Mouse (Mus musculus): Measurements from ENCODE around the gene Oaf. TPM values are rescaled to one million over a fixed set of nuclear protein-coding genes. Genes with fewer than 3 reads are reported as not detected.

The Oaf gene
- polyA plus RNA-seq, 1 experiment from 2014 or later: 4.1 TPM

DNA sequence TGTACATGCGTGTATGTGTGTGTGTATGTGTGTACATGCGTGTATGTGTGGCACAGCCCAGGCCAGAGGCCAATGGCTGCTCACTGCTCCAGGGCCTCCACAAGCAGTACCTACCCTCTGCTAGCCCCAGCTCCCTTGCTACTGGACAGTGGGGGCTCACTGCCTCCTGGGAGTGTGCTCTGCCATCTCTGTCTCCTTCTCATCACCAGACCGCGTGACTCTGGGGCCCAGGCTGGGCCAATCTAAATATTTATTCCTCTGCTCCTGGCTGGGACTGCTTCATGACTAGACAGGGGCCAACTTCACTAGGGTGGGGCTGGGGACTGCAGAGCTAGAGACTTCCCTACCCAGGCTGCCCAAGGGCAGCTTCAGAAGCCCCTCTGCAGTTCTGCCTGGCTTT lies 7.9 kb downstream of the Oaf start:
- H3K36me3 ChIP-seq (ENCODE audit: control insufficient read depth, insufficient read depth, low read length): no peaks in the 10 kb centered on the region
- ATAC-seq: peak; percentile 56; the same call in 1 of the 2 replicates
- H3K27ac ChIP-seq (ENCODE audit: low read depth, low read length): no peak overlapping the region
- no peak overlapping the region for H3K9ac ChIP-seq (ENCODE audit: low read depth, low read length)
- no peaks in the 10 kb centered on the region for H3K27me3 ChIP-seq (replicated peaks; ENCODE audit: control insufficient read depth, insufficient read depth, low read length)
- WGBS: 72% methylated on average over 4 of the region's 4 CpGs
- H3K4me3 ChIP-seq (ENCODE audit: low read length): no peak overlapping the region
- H3K4me2 ChIP-seq (ENCODE audit: low read length): no peak overlapping the region
- H3K4me1 ChIP-seq (ENCODE audit: control insufficient read depth, insufficient read depth, low read depth, low read length): no peaks in the 10 kb centered on the region
- no peaks in the 10 kb centered on the region for H3K9me3 ChIP-seq (ENCODE audit: control insufficient read depth, low read length)

DNA sequence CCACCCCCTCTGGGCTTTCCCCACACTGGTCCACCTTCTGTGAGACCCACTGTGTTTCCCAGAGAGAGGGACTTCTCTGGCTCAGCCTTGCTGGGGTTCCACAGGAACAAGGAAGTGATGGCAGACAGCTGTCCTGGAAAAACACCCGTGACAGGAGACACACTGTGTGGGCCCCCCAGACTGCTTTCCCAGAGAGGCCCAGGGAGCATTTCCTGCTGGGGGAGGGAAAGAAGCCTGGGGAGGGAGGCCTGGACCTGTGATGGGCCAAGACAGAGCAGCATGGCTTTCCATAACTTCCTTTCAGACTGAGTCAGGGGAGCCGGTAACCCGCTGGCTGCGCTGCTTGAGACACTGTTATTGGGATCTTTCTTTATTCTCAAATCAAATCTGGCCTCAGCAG lies 8.8 kb downstream of the Oaf start:
- no peaks in the 10 kb centered on the region for H3K9me3 ChIP-seq (ENCODE audit: control insufficient read depth, low read length)
- no peaks in the 10 kb centered on the region for H3K27me3 ChIP-seq (replicated peaks; ENCODE audit: control insufficient read depth, insufficient read depth, low read length)
- ATAC-seq: no peak
- WGBS: 59% methylated on average over 4 of the region's 4 CpGs
- no peak overlapping the region for H3K4me3 ChIP-seq (ENCODE audit: low read length)
- H3K4me1 ChIP-seq (ENCODE audit: control insufficient read depth, insufficient read depth, low read depth, low read length): no peaks in the 10 kb centered on the region
- H3K4me2 ChIP-seq (ENCODE audit: low read length): no peak overlapping the region
- no peak overlapping the region for H3K27ac ChIP-seq (ENCODE audit: low read depth, low read length)
- H3K36me3 ChIP-seq (ENCODE audit: control insufficient read depth, insufficient read depth, low read length): no peaks in the 10 kb centered on the region
- H3K9ac ChIP-seq (ENCODE audit: low read depth, low read length): no peak overlapping the region

DNA sequence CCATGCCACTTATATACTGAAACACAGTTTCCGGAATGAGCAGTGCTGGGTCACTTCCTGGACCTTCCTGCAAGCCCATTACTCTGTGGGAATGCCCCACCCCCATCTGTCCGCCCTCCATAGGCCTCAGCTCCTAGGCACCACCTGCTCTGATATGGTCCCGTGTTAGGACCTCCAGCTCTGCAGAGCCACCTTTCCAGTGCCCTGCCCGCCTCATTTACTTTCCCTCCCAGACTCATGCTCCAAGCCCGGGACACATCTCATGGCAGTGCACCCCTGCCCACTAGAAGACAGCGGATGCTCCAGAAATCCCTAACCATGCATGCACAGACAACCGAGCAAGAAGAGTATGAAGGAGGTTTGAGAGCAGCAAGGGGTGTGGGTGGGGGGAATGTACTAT lies 9.7 kb downstream of the Oaf start:
- no peak for ATAC-seq
- Histone ChIP-seq H3K9ac (ENCODE audit: low read depth, low read length) (no peak overlapping the region), H3K27ac (ENCODE audit: low read depth, low read length) (no peak overlapping the region), H3K36me3 (ENCODE audit: control insufficient read depth, insufficient read depth, low read length) (no peaks in the 10 kb centered on the region), H3K4me1 (ENCODE audit: control insufficient read depth, insufficient read depth, low read depth, low read length) (no peaks in the 10 kb centered on the region), H3K27me3 (replicated peaks; ENCODE audit: control insufficient read depth, insufficient read depth, low read length) (no peaks in the 10 kb centered on the region), H3K4me3 (ENCODE audit: low read length) (no peak overlapping the region), H3K4me2 (ENCODE audit: low read length) (no peak overlapping the region), H3K9me3 (ENCODE audit: control insufficient read depth, low read length) (no peaks in the 10 kb centered on the region)
- WGBS: 91% methylated on average over 7 of the region's 7 CpGs

DNA sequence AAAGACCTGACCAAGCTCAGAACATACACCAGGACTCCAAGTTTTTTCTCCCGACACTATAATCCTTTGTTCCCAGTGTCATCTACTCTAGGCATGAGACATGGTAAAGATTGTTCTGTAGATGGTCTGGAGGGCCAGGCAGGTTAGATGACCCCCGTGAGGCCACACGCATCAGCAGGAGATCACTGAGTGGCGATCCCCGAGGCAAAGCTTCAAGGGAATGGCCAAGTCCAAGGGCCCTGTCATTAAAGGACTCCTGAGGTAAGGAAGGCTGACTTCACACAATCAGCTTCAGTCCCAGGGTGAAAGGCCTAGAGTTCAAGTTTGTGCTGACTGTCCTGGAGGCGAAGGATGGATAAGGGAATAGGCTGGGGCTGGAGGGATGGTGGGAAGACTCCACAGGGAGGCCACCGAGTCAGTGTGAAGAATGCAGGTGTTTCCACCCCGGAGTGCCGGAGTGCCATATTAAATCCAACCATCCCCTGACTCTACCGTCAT lies 10.3 kb downstream of the Oaf start:
- Histone ChIP-seq H3K4me2 (ENCODE audit: low read length) (no peak overlapping the region), H3K4me1 (ENCODE audit: control insufficient read depth, insufficient read depth, low read depth, low read length) (no peaks in the 10 kb centered on the region), H3K4me3 (ENCODE audit: low read length) (no peak overlapping the region), H3K36me3 (ENCODE audit: control insufficient read depth, insufficient read depth, low read length) (no peaks in the 10 kb centered on the region), H3K9me3 (ENCODE audit: control insufficient read depth, low read length) (no peaks in the 10 kb centered on the region), H3K27me3 (replicated peaks; ENCODE audit: control insufficient read depth, insufficient read depth, low read length) (no peaks in the 10 kb centered on the region), H3K27ac (ENCODE audit: low read depth, low read length) (no peak overlapping the region), H3K9ac (ENCODE audit: low read depth, low read length) (no peak overlapping the region)
- WGBS: 90% methylated on average over 10 of the region's 10 CpGs
- ATAC-seq: no peak

DNA sequence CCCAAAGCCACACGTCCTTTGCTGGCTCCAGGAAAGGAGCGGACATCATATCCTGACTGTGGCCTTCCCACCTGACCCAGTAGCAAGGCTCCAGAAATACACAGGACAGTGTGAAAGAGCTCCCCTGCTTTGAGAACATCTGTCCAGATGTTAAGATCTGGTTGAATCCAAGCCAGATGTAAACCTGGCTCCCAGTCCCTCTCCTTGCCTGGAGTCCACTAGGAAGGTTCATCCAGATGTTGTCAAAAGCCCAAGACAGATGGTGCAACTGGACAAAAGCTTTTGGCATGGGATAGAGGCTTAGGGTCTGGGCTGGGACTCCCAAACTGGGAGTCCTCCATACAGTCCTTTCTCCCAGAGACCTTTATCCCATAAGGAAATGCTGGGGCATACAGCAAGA lies 11.0 kb downstream of the Oaf start:
- Histone ChIP-seq H3K36me3 (ENCODE audit: control insufficient read depth, insufficient read depth, low read length) (no peaks in the 10 kb centered on the region), H3K4me1 (ENCODE audit: control insufficient read depth, insufficient read depth, low read depth, low read length) (no peaks in the 10 kb centered on the region), H3K9ac (ENCODE audit: low read depth, low read length) (no peak overlapping the region), H3K27me3 (replicated peaks; ENCODE audit: control insufficient read depth, insufficient read depth, low read length) (no peaks in the 10 kb centered on the region), H3K9me3 (ENCODE audit: control insufficient read depth, low read length) (no peaks in the 10 kb centered on the region), H3K4me2 (ENCODE audit: low read length) (no peak overlapping the region), H3K27ac (ENCODE audit: low read depth, low read length) (no peak overlapping the region), H3K4me3 (ENCODE audit: low read length) (no peak overlapping the region)
- 86% methylated on average over 2 of the region's 2 CpGs for WGBS
- ATAC-seq: no peak

DNA sequence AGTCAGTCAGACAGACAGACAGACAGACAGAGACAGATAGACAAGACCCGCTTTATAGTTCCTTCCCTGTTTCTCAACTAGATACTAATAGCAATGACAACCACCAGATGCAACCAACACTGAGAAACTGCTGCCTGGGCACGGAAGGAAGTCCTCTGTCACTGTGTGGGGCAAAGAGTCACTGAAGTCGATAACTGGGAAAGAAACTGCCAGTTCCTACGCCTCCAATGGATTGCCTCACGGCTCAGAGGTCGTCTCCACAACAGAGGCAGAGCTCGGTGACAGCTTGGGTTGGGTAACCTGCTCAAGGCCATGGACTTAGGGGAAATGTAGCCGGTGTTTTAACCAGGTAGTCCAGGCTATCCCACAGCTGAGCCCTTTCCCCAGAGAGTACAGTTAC lies 12.1 kb downstream of the Oaf start:
- no peak for ATAC-seq
- Histone ChIP-seq H3K36me3 (ENCODE audit: control insufficient read depth, insufficient read depth, low read length) (no peaks in the 10 kb centered on the region), H3K27ac (ENCODE audit: low read depth, low read length) (no peak overlapping the region), H3K9me3 (ENCODE audit: control insufficient read depth, low read length) (no peaks in the 10 kb centered on the region), H3K9ac (ENCODE audit: low read depth, low read length) (no peak overlapping the region), H3K4me2 (ENCODE audit: low read length) (no peak overlapping the region), H3K4me3 (ENCODE audit: low read length) (no peak overlapping the region), H3K27me3 (replicated peaks; ENCODE audit: control insufficient read depth, insufficient read depth, low read length) (no peaks in the 10 kb centered on the region), H3K4me1 (ENCODE audit: control insufficient read depth, insufficient read depth, low read depth, low read length) (no peaks in the 10 kb centered on the region)
- 87% methylated on average over 8 of the region's 8 CpGs for WGBS

DNA sequence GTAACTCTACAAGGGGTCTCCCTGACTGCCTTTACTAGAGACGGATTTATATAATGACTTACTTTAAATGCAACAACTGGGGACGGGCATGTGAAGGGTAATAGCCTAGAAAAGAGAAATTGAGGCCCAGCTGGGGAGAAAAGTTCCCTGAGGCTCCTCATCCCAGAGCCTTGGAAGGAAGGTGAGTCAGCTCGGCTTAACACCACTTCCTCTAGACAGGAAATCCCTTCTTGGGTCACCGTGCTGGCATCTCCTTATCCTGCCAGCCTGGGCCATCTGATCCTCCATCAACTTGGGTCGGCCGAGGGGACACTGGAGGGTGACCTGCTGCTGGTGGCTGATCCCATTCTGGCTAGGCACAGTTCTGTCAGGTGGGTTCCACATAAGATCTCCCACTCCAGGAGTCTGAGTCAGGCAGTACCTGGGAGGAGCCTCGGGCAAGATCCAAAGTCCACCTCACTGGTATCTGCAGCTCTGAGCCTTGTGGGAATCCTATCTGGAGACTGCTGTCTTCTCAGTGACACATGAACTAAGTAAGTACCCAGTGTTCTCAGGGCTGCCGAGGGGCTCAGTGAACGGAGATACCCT lies 13.0 kb downstream of the Oaf start:
- no peak overlapping the region for H3K4me3 ChIP-seq (ENCODE audit: low read length)
- no peak for ATAC-seq

DNA sequence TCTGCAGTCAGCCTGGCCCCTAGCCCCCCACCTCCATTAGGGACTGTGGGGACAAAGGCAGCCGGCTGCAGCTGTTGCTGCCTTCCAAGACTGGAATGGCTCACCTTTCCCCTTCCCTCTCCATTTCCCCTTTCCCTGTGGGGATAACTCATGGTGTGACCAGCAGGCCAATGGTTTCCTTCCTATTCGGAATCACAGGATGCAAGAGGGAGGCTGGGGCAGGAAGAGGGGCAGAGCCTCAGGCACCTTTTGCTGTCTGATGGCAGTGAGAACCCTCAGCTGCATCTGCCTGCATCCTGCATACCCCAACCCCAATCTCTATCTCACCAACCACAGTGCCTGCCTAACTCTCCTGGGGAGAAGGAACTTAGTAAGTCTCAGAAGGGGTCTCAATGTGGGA lies 14.2 kb downstream of the Oaf start:
- no peak overlapping the region for H3K9ac ChIP-seq (ENCODE audit: low read depth, low read length)
- ATAC-seq: no peak
- H3K9me3 ChIP-seq (ENCODE audit: control insufficient read depth, low read length): no peaks in the 10 kb centered on the region
- H3K4me3 ChIP-seq (ENCODE audit: low read length): no peak overlapping the region
- WGBS: 24% methylated on average over 2 of the region's 2 CpGs
- no peaks in the 10 kb centered on the region for H3K36me3 ChIP-seq (ENCODE audit: control insufficient read depth, insufficient read depth, low read length)
- H3K4me1 ChIP-seq (ENCODE audit: control insufficient read depth, insufficient read depth, low read depth, low read length): no peaks in the 10 kb centered on the region
- H3K27me3 ChIP-seq (replicated peaks; ENCODE audit: control insufficient read depth, insufficient read depth, low read length): no peaks in the 10 kb centered on the region
- H3K4me2 ChIP-seq (ENCODE audit: low read length): no peak overlapping the region
- no peak overlapping the region for H3K27ac ChIP-seq (ENCODE audit: low read depth, low read length)

More for the DNA sequence above, 13.0 kb downstream of the Oaf start:
- Histone ChIP-seq H3K4me1 (ENCODE audit: control insufficient read depth, insufficient read depth, low read depth, low read length) (no peaks in the 10 kb centered on the region), H3K27ac (ENCODE audit: low read depth, low read length) (no peak overlapping the region), H3K9me3 (ENCODE audit: control insufficient read depth, low read length) (no peaks in the 10 kb centered on the region), H3K9ac (ENCODE audit: low read depth, low read length) (no peak overlapping the region), H3K4me2 (ENCODE audit: low read length) (no peak overlapping the region), H3K36me3 (ENCODE audit: control insufficient read depth, insufficient read depth, low read length) (no peaks in the 10 kb centered on the region), H3K27me3 (replicated peaks; ENCODE audit: control insufficient read depth, insufficient read depth, low read length) (no peaks in the 10 kb centered on the region)
- WGBS: 77% methylated on average over 9 of the region's 9 CpGs

DNA sequence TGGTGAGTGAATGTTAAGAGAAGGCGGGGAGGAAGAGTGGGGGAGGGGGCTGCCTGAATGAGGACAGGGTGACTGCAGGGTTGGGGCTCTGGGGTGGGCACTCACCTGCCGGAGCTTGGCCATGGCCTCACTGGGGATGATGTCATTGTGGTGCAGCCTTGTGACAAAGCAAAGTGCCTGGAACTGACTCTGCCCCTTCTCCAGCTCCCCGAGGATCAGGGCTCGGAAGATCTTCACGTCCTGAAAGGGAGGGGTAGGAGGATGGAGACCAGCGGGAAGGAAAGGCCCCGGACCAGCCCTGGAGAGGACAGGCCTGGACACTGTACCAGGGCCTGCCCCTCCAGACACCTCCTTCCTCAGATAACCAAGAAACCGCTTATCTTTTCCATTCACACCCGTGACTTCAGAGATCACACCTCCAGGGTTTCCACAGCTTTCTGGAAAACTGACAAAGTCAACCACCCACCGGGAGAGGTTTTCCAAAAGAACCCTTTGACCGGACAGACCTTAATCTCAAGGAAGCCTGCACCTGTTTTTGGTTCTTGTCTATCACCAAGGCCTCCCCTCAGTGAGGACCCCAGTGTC lies 14.8 kb downstream of the Oaf start:
- H3K9me3 ChIP-seq (ENCODE audit: control insufficient read depth, low read length): no peaks in the 10 kb centered on the region
- no peak overlapping the region for H3K9ac ChIP-seq (ENCODE audit: low read depth, low read length)
- 64% methylated on average over 11 of the region's 11 CpGs for WGBS
- no peak overlapping the region for H3K4me3 ChIP-seq (ENCODE audit: low read length)
- H3K4me2 ChIP-seq (ENCODE audit: low read length): no peak overlapping the region
- no peak for ATAC-seq
- no peaks in the 10 kb centered on the region for H3K27me3 ChIP-seq (replicated peaks; ENCODE audit: control insufficient read depth, insufficient read depth, low read length)
- H3K36me3 ChIP-seq (ENCODE audit: control insufficient read depth, insufficient read depth, low read length): no peaks in the 10 kb centered on the region
- H3K4me1 ChIP-seq (ENCODE audit: control insufficient read depth, insufficient read depth, low read depth, low read length): no peaks in the 10 kb centered on the region
- H3K27ac ChIP-seq (ENCODE audit: low read depth, low read length): no peak overlapping the region

DNA sequence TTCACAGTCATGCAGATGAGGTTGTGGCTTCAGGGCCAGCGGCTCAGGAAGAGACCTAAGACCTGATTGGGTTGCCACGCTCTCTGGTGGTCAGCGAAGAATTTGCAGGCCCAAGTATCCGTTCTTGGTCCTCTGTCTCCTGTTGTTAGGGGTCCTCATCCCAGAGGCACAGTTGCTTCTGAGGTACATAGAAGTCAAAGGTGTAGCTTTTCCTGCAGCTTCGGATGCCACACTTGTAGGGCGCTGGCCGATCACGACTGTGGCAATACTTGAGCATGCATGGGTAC lies 17.3 kb downstream of the Oaf start:
- Histone ChIP-seq H3K27me3 (replicated peaks; ENCODE audit: control insufficient read depth, insufficient read depth, low read length) (no peaks in the 10 kb centered on the region), H3K4me3 (ENCODE audit: low read length) (no peak overlapping the region), H3K27ac (ENCODE audit: low read depth, low read length) (no peak overlapping the region), H3K36me3 (ENCODE audit: control insufficient read depth, insufficient read depth, low read length) (no peaks in the 10 kb centered on the region), H3K4me2 (ENCODE audit: low read length) (no peak overlapping the region), H3K4me1 (ENCODE audit: control insufficient read depth, insufficient read depth, low read depth, low read length) (no peaks in the 10 kb centered on the region), H3K9ac (ENCODE audit: low read depth, low read length) (no peak overlapping the region), H3K9me3 (ENCODE audit: control insufficient read depth, low read length) (no peaks in the 10 kb centered on the region)
- 47% methylated on average over 8 of the region's 8 CpGs for WGBS
- no peak for ATAC-seq

All from hindbrain, embryonic 16.5 days (tissue).